Mouse (Mus musculus) 3134 (cell line): ENCODE results near the gene Capn5.
A peak's percentile ranks its signal among the peaks of the same experiment; 100 is the strongest.

ENCODE experiments used
- DNase-seq: peaks from one replicate; pipeline ENCODE4 v3.0.0-alpha.2; 2011; ENCODE audit warnings: low spot score; ENCODE audit not compliant: insufficient read length; ENCODE audit errors: extremely low read depth

Capn5 gene

GRCm38 (mm10) chr7:98177929-98178559, at the start of gene Capn5:
Capn5 (minus strand) TSS chr7:98178274.
- peak; percentile 83 for DNase-seq

DNA sequence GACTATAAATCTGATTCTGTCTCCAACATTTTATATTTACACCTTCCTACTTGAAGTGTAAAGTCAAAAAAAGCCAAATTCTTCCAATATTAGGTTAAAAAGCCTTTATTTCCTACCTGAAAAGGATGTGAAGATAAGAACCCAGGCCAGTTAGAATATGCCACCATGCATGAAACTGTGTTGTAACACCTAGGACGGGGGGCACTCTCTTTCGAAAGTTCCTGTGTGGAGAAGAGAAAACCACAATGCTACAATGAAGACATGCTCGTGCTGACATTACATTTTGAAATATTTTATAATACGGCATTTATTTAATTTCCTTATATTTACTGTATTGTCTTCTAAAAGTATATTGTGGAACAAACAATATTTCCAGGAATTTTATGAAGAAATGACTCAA, 45.7 kb upstream of the Capn5 start:
- DNase-seq = no peak

DNA sequence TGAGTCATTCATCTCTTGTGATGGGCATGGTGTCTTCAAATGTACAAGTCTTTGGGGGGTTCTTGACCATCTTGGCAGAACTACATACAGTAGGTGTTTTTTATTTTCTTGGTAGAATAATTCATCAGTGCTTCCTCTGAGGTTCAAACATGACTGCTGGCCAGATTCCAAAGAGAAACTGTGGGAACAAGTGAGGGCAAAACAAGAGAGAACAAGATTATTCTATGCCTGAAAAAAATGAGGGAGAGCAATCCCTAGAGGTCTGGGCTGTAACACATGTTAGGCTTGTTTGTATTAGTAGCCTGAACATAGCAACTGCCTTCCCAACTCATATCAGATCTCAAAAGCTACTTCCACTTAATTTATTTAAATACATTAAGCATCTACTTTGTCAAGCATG, 38.6 kb upstream of the Capn5 start:
- no peak for DNase-seq

DNA sequence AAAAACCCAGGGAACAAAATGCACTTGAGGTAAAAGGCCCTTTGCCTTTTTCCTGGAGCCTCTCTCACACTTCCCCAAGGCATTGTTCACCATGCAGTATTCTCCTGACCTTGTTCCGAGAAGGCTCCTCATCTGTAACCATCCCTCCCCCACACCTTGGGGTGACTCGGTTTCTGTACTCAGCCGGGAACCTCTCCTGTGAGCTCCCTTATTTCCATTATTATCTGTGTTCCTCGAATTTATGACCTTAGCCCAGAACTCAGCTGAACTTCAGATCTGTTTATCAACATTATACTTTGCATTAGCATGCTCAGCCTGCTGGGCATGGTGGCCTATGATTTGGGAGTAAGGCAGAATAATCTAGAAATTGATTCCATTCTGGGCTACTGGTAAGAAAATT, 24.9 kb upstream of the Capn5 start:
- no peak for DNase-seq

- no peak for DNase-seq
Measured at GRCm38 (mm10) chr7:98201493-98202028, 23.5 kb upstream of the Capn5 start.

DNA sequence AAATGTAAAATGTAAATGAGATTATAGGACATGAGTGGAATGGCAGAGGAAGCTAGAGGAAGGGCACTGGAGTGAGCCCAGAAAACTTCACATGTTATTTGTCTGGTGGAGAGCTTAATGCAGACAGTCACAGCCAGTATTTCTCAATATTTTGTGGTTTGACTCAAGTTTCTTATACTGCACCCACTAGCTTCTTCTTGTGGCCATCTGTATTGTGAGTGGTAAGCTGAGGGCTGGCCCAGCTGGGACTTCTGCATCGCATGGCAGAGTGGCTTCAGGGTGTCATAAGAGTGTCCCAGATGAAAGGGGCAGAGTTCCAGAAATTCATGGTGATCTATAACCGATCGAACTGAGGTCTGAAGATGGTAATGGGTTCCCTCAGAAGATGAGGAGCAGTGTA, 22.3 kb upstream of the Capn5 start:
- no peak for DNase-seq

GRCm38 (mm10) chr7:98199381-98199780, 21.3 kb upstream of the Capn5 start, which contains the start of gene B3gnt6:
B3gnt6 (minus strand) TSS chr7:98199481.
- DNase-seq = no peak

DNA sequence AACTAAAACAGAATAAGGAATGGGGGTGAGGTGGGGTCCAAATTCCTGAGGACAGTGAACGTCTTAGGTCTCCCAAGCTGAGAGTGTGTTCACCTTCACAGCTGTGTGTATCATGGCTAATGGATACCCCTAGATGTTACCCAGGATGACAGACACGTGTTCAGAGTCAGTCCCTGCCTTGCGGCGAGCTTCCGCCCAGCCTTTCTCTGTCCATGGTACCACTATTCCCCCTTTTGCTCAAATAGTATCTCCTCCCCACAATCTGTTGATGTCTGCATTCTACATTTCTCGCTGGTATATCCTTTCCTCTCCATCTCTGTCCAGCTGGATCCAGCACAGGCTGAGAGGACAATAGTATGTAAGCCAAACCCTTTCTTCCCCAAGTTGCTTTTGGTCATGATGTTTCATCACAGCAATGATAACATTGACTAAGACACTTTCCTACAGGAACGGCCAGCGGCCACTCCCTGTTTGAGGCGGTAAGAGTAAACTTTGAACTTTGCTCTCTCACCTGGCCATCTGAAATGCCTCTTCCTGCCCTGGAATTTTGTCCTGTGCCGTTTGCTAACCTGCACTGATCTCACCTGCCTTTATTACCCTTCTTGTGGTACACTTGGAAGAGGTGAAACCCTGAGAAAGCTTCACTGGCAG, 17.2 kb upstream of the Capn5 start:
- DNase-seq = no peak

GRCm38 (mm10) chr7:98194026-98194792, 16.1 kb upstream of the Capn5 start:
- DNase-seq = no peak

- DNase-seq = no peak
Measured at GRCm38 (mm10) chr7:98193515-98194025, 15.5 kb upstream of the Capn5 start.

DNA sequence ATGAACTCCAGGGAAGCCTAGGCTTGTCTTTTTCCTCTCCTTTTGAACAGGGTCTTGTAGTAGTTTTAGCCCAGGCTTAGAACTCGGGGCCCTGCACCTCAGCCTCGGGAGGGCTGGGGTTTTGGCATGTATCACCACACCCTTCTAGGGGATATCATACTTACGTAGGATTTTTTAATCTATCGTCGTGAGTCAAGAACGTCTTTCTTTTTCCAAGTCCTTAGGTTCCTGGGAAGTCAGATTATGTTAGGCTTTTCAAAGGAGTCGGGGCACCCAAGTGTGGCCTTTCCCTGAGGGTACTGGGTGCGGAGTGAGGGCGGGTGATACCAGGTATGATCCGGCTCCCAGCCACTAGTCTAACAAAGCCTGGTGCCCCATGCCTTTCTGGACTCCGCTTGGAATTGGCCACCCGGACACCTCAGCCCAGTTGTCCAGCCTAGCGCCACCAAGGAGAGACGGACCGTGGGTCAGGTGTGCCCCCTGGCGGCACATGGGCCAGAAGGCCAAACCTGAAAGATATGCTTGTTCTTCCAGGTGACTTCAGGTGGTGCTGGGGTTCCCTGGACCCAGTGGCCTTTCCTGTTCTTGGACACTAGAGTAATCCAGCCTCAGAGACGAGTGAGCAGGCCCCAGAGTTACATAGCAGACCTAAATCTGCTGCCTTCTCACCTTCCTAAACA, 13.6 kb upstream of the Capn5 start:
- peak; percentile 49 for DNase-seq

- DNase-seq = no peak
Measured at GRCm38 (mm10) chr7:98190578-98190977, 12.5 kb upstream of the Capn5 start.

DNA sequence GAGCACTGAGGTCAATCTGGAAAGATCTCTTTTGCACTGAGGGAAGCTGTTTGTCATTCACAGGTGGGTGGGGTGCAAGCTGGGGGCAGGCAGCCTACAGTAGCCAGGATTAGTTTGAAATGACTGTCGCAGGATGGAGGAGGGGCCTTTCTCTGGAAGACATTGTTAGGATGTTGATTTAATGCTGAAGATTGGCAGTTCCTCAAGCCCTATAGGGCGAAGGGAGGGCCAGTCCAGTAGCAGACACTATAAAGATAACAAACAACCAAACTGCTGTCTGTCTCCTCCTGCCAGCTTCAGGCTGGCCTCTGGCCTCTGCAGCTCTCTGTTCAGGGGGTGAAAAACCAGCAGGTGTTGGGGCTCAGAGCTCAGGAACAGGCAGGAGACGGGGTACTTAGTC, 11.7 kb upstream of the Capn5 start:
- no peak for DNase-seq

GRCm38 (mm10) chr7:98188680-98189079, 10.6 kb upstream of the Capn5 start:
- no peak for DNase-seq

DNA sequence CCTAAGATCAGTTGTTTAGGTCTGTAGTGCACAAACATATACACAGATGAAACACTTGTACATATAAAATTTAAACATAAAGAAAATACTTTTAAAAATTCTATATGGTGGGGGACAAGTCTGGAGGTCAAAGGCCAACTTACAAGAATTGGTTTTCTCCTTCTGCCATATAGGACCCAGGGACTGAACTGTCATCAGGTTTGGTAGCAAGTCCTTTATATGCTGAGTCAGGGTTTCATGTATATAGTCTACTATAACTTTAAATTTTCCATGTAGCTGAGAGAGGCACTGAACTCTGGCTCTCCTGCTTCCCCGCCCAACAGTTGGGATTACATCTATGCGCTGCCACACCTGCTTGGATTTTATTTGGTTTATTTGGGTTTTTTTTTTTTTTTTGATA, 10.2 kb upstream of the Capn5 start:
- DNase-seq = no peak

GRCm38 (mm10) chr7:98187332-98187731, 9.3 kb upstream of the Capn5 start:
- peak; percentile 33 for DNase-seq

GRCm38 (mm10) chr7:98186637-98187036, 8.6 kb upstream of the Capn5 start:
- DNase-seq = no peak

GRCm38 (mm10) chr7:98185326-98185725, 7.3 kb upstream of the Capn5 start:
- no peak for DNase-seq

DNA sequence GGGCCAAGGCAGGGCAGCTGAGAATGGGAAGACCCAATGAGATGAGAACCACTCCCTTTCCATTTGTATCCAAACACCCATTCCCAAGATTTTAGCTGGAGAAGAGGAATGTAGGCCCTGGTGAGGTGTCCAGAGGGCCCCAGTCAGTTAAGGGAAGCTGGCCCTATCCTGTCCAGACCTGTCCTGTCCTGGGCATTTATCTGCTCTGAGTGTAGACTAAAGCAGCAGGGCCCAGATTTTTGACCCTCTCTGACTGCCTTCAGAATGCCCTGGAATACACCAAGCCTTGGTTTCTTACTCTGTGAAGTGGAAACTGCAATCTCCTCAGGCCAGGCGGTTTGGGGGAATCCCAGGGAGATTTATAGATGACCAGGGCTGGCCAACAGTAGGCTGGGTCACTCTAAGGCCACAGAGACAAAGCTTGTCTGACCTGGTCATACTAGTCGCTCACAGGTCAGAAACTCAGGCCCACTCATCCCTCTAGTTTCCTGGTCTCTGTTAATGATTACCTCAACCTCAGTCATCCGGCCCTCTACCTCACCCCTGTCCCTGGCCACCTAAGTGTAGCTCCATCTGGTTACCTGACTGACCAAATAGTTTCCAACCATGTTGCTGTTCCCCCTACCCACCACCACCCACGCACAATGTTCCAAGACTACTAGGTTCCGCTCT, 622 bp upstream of the Capn5 start:
- DNase-seq = no peak

GRCm38 (mm10) chr7:98177566-98177928, 527 bp downstream of the Capn5 start:
- no peak for DNase-seq
